Mouse (Mus musculus) bone marrow macrophage, adult 2 months (primary cell): ENCODE data around the gene Mgst3.

Source experiments
- CTCF ChIP-seq: IDR thresholded peaks from 2 replicates; pipeline ENCODE4 v1.5.1; 2012; ENCODE audit warnings: low read depth, mild to moderate bottlenecking, low read length, moderate library complexity
- POLR2A ChIP-seq: IDR thresholded peaks from 2 replicates; pipeline ENCODE4 v1.6.1; 2012; ENCODE audit warnings: mild to moderate bottlenecking, low read depth, low read length, borderline replicate concordance

- TF ChIP-seq CTCF (no peak), POLR2A (no peak)
These were observed 27.8 kb downstream of the Mgst3 start for GRCm38 (mm10) chr1:167365808-167366207.
